Mouse (Mus musculus): Measurements from ENCODE around the gene Tnfaip8l1. TPM values are rescaled to one million over a fixed set of nuclear protein-coding genes. Genes with fewer than 3 reads are reported as not detected.

The Tnfaip8l1 gene
- polyA plus RNA-seq, 1 experiment: 21.6 TPM

DNA sequence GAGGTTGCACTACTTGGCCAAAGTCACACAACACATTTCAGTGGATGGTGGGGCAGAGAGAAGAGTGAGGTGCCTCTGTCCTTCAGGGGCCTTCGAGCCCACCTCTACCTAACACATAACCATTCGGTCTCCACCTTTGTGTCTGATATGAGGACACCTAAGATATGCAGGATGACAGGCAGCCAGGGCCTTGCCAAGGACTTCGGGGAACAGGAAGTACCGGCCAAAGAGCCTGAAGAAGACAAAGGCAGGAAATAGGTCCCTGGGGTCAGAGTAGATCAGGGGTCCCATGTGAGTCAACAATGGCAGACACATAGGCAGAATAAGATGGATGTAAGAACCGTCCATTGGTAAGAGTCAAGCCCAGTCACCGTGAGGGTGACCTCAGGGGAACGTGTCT, 25.7 kb upstream of the Tnfaip8l1 start:
- no peak for TF ChIP-seq CTCF (IDR thresholded peaks at IDR 0.05; ENCODE audit: borderline replicate concordance, control insufficient read depth, extremely low read depth, insufficient read depth, low read length, poor library complexity)
- TF ChIP-seq POLR2A (IDR thresholded peaks at IDR 0.05; ENCODE audit: control insufficient read depth, extremely low read depth, insufficient read depth, low read length, poor library complexity): no peak
- Histone ChIP-seq H3K4me3 (ENCODE audit: control insufficient read depth, insufficient read depth, low read length) (no peak overlapping the region), H3K27ac (ENCODE audit: control insufficient read depth, insufficient read depth, low read length) (no peak overlapping the region), H3K36me3 (ENCODE audit: control insufficient read depth, insufficient read depth, low read length) (no peaks in the 10 kb centered on the region), H3K4me1 (replicated peaks; ENCODE audit: control insufficient read depth, insufficient read depth, low read length) (peaks cover 22% of the 10 kb centered on the region), H3K27me3 (ENCODE audit: control insufficient read depth, insufficient read depth, low read length) (peaks cover 3% of the 10 kb centered on the region; the same call in 1 of the 2 replicates)
- WGBS: 90% methylated on average over 7 of the region's 7 CpGs
- no peak for DNase-seq

DNA sequence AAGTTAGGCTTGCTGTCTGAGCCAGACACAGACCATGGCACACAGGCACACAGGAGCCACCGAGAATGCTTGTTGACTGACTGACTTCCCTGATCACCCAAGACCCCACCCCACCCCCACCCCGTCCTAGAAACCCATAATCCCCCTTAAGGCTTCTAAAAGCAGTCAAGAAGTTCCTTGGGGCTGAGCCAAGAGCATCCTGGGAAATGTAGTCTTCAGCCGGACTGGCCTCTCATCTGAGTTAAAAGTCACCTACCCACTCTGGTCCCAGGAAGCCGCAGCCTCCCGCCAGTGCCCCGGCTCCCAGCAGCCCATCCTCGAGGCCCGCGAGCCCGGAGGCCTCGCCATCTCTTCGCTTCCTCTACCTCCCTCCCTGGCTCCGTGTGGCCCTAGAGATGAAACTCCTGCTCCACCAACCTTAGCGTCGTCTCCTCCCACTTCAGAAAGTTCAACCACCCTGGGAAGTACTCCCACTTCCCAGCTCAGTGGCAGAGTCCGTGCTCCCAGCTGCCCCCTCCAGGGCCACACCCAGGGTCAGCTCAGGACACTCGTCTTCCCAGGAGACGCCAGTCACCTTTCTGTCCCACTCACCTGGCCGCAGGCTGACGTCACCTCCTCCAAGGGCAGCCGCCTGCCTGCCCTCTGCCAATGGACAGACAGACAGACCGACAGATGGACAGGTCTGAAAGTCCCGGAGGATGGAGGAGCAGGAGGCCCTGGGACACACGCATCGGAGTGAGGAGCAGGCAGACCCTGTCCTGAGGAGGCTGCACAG, 24.3 kb upstream of the Tnfaip8l1 start:
- peaks cover 30% of the 10 kb centered on the region for H3K4me1 ChIP-seq (replicated peaks; ENCODE audit: control insufficient read depth, insufficient read depth, low read length)
- H3K27me3 ChIP-seq (ENCODE audit: control insufficient read depth, insufficient read depth, low read length): peaks cover 3% of the 10 kb centered on the region; the same call in 1 of the 2 replicates
- WGBS: 79% methylated on average over 25 of the region's 25 CpGs
- H3K4me3 ChIP-seq (ENCODE audit: control insufficient read depth, insufficient read depth, low read length): no peak overlapping the region
- TF ChIP-seq POLR2A (IDR thresholded peaks at IDR 0.05; ENCODE audit: control insufficient read depth, extremely low read depth, insufficient read depth, low read length, poor library complexity) (no peak), CTCF (IDR thresholded peaks at IDR 0.05; ENCODE audit: borderline replicate concordance, control insufficient read depth, extremely low read depth, insufficient read depth, low read length, poor library complexity) (no peak)
- no peaks in the 10 kb centered on the region for H3K36me3 ChIP-seq (ENCODE audit: control insufficient read depth, insufficient read depth, low read length)
- DNase-seq: no peak
- no peak overlapping the region for H3K27ac ChIP-seq (ENCODE audit: control insufficient read depth, insufficient read depth, low read length)

DNA sequence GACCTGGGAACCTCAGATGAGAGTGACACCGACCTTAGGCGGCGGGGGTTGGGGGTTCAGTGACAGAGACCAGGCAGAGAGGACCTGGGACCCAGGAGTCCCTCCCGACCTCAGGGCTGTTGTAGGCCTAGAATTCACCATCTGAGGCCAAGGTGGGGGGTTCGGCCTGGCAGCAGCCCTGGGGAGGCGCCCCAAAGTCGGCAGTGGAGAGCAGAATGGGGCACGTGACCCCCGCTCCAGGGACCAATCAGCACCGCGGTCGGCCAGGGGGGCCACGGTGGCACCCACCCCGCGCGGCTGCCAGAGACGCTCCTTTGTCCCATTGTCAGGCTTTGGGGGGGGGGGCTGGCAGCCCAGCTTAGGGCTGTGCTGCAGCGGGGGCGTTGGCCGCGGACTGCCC, 22.9 kb upstream of the Tnfaip8l1 start:
- Histone ChIP-seq H3K27me3 (ENCODE audit: control insufficient read depth, insufficient read depth, low read length) (peaks cover 3% of the 10 kb centered on the region; the same call in 1 of the 2 replicates), H3K4me3 (ENCODE audit: control insufficient read depth, insufficient read depth, low read length) (peak overlapping the region; percentile 60), H3K27ac (ENCODE audit: control insufficient read depth, insufficient read depth, low read length) (no peak overlapping the region), H3K4me1 (replicated peaks; ENCODE audit: control insufficient read depth, insufficient read depth, low read length) (peaks cover 20% of the 10 kb centered on the region), H3K36me3 (ENCODE audit: control insufficient read depth, insufficient read depth, low read length) (no peaks in the 10 kb centered on the region)
- TF ChIP-seq POLR2A (IDR thresholded peaks at IDR 0.05; ENCODE audit: control insufficient read depth, extremely low read depth, insufficient read depth, low read length, poor library complexity) (no peak), CTCF (IDR thresholded peaks at IDR 0.05; ENCODE audit: borderline replicate concordance, control insufficient read depth, extremely low read depth, insufficient read depth, low read length, poor library complexity) (no peak)
- no peak for DNase-seq
- WGBS: 22% methylated on average over 21 of the region's 21 CpGs

DNA sequence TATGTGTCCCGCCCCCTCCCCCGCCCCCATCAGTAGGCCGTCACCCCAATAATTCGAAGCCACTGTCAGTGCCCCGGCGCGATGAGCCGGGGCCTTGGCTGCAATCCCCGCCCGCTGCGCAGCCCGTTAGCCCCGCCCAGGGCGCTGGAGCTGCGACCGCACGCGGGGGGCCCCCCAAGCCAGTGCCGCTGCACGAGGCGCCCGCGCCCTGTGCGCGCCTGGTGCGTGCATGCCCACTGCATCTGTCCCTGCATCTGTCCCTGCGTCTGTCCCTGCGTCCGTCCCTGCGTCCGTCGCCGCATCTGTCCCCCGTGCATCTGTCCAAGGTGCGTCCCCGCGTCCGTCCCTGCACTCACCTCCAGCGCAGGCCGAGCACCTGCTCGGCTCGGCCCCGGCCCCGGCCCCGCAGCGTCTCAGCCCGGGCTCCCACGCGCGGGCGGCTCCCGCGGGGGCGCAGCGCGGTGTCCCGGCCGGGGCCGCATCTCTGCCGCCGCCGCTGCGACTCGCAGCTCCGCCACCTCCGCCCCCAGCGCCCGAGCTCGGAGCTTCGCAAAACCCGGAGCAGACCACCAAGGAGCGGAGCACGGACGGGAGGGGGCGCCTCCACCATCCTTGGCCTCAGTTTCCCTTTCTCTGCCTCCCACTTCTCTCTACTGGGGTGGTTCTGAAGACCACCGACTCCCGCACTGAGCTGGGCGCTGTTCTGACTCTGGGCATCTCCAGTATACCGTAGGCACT, 22.2 kb upstream of the Tnfaip8l1 start, which contains the start of gene Sema6b:
Gene Sema6b, minus strand, starts transcription at position 486 of the 738 bp plus-strand sequence.
- no peak within 1 kb of the TSS for H3K27ac ChIP-seq (ENCODE audit: control insufficient read depth, insufficient read depth, low read length)
- DNase-seq: peak; percentile 74
- TF ChIP-seq CTCF (IDR thresholded peaks at IDR 0.05; ENCODE audit: borderline replicate concordance, control insufficient read depth, extremely low read depth, insufficient read depth, low read length, poor library complexity) (no peak), POLR2A (IDR thresholded peaks at IDR 0.05; ENCODE audit: control insufficient read depth, extremely low read depth, insufficient read depth, low read length, poor library complexity) (no peak)
- no peaks in the 10 kb centered on the region for H3K36me3 ChIP-seq (ENCODE audit: control insufficient read depth, insufficient read depth, low read length)
- peak within 1 kb of the TSS; percentile 60 for H3K4me3 ChIP-seq (ENCODE audit: control insufficient read depth, insufficient read depth, low read length)
- H3K4me1 ChIP-seq (replicated peaks; ENCODE audit: control insufficient read depth, insufficient read depth, low read length): peaks cover 18% of the 10 kb centered on the region
- H3K27me3 ChIP-seq (ENCODE audit: control insufficient read depth, insufficient read depth, low read length): peaks cover 3% of the 10 kb centered on the region; the same call in 1 of the 2 replicates
- WGBS: 3% methylated on average over 79 of the region's 79 CpGs

DNA sequence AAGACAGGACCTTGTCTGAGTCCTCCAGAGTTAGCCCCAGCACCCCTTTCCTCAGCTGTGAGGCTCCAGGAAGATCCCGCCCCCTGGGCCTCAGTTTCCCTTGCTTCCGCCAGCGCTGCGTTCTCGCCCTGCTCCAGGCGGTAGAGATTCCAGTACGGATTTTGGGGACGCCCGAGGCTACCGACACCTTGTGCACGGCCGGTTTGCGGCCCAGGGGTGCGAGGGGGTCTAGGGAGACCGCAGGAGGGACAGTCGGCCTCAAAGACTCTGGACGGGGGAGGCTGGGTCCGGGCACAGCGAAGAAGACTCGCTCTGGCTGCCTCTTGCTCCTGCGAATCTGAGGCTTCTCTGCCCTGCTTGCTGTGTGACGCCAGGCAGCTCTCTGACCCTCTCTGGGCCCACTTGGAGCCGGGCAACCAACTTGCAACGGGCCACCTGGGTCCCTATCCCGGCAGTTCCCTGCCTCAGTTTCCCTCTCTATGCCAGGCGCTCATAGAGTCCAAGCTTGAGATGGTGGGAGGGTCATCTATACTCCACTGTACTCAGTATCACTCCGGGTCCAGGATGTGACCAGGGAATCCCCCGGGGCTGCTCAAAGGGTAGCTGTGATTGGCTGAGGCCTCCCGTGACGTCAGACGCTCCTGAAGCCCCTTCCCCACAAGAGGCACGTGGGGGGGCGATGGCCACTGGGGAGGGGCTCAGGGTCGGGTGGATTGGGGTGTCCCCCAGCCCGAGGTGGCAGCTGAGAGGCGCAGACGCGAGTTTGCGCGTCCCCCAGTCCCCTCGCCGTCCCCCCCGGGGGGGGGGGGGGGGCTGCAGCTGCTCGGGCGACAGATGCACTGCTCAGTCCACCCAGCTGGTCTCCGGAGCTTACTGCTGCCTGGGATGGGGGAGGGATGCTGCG, 20.3 kb upstream of the Tnfaip8l1 start:
- TF ChIP-seq CTCF (IDR thresholded peaks at IDR 0.05; ENCODE audit: borderline replicate concordance, control insufficient read depth, extremely low read depth, insufficient read depth, low read length, poor library complexity): no peak
- TF ChIP-seq POLR2A (IDR thresholded peaks at IDR 0.05; ENCODE audit: control insufficient read depth, extremely low read depth, insufficient read depth, low read length, poor library complexity): no peak
- Histone ChIP-seq H3K27me3 (ENCODE audit: control insufficient read depth, insufficient read depth, low read length) (peaks cover 3% of the 10 kb centered on the region; the same call in 1 of the 2 replicates), H3K4me1 (replicated peaks; ENCODE audit: control insufficient read depth, insufficient read depth, low read length) (peaks cover 26% of the 10 kb centered on the region), H3K36me3 (ENCODE audit: control insufficient read depth, insufficient read depth, low read length) (no peaks in the 10 kb centered on the region), H3K4me3 (ENCODE audit: control insufficient read depth, insufficient read depth, low read length) (peak overlapping the region; percentile 52), H3K27ac (ENCODE audit: control insufficient read depth, insufficient read depth, low read length) (no peak overlapping the region)
- peak; percentile 51 for DNase-seq
- 6% methylated on average over 42 of the region's 47 CpGs for WGBS

Measured in thymus, adult 2 months (tissue).